Mouse (Mus musculus): ENCODE data around the gene Epn1. TPM values are rescaled to one million over a fixed set of nuclear protein-coding genes. Genes with fewer than 3 reads are reported as not detected.

Epn1 gene
- polyA plus RNA-seq, 1 experiment from 2014 or later: 62.4 TPM

DNA sequence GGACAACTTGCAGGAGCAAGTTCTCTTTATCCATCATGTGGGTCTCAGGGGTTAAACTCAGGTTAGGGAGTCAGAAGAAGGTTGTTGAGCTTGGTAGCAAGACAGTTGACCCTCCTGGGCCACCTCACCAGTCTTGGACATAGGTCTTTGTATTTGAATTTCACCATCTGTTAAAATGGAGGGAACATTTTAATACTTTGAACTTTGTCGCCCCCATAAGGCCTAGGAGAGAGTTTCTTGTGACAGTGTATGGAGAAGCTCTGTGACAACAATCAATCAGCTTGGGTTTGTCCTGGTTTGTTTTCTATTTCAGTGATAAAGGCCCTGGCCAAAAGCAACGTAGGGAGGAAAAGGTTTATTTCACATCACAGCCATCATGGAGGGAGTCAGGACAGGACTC, 32.7 kb upstream of the Epn1 start:
- Histone ChIP-seq H3K27me3 (replicated peaks) (peaks cover 4% of the 10 kb centered on the region; the same call in 1 of the 2 replicates), H3K9ac (no peak overlapping the region), H3K4me3 (replicated peaks) (no peak overlapping the region), H3K36me3 (no peaks in the 10 kb centered on the region), H3K9me3 (no peaks in the 10 kb centered on the region), H3K4me2 (replicated peaks) (no peak overlapping the region), H3K4me1 (replicated peaks) (peaks cover 9% of the 10 kb centered on the region; the same call in 1 of the 2 replicates), H3K27ac (no peak overlapping the region)
- no peak for ATAC-seq
- WGBS: 26% methylated on average over 2 of the region's 2 CpGs

GRCm38 (mm10) chr7:5051193-5052192, 28.5 kb upstream of the Epn1 start, which contains the start of gene Zfp580:
TSS of gene Zfp580 (plus strand) at chr7:5051538.
- Histone ChIP-seq H3K36me3 (no peaks in the 10 kb centered on the region), H3K4me1 (replicated peaks) (peaks cover 34% of the 10 kb centered on the region), H3K27me3 (replicated peaks) (peaks cover 43% of the 10 kb centered on the region), H3K4me3 (replicated peaks) (peak within 1 kb of the TSS; percentile 86), H3K27ac (peak within 1 kb of the TSS; percentile 34), H3K4me2 (replicated peaks) (peak within 1 kb of the TSS; percentile 94), H3K9me3 (no peaks in the 10 kb centered on the region), H3K9ac (peak within 1 kb of the TSS; percentile 82)
- 1% methylated on average over 65 of the region's 65 CpGs for WGBS
- peak; percentile 85 for ATAC-seq

DNA sequence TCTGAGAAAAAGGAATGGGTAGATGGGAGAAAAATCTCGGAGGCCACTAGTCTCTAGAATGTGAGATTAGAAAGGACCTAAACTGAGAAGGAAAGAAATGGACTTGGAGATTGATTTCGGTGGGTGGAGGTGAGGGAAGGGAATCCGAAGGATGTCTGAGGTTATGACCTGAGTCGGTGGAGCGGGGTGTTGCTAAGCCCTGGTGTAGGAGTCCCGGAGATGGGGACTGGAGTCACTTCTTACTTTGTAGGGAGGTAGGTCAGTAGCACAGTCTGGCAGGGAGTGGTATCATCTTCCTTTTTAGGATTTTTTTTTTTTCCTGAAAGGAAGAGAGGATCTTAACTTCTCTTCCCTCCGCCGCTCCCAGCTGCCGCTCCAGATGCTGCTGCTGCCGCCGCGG, 27.6 kb upstream of the Epn1 start:
- Histone ChIP-seq H3K36me3 (no peaks in the 10 kb centered on the region), H3K9me3 (no peaks in the 10 kb centered on the region), H3K27me3 (replicated peaks) (peaks cover 50% of the 10 kb centered on the region), H3K27ac (no peak overlapping the region), H3K9ac (peak overlapping the region; percentile 48), H3K4me1 (replicated peaks) (peaks cover 41% of the 10 kb centered on the region), H3K4me2 (replicated peaks) (peak overlapping the region; percentile 94), H3K4me3 (replicated peaks) (peak overlapping the region; percentile 86)
- WGBS: 2% methylated on average over 12 of the region's 12 CpGs
- ATAC-seq: no peak

DNA sequence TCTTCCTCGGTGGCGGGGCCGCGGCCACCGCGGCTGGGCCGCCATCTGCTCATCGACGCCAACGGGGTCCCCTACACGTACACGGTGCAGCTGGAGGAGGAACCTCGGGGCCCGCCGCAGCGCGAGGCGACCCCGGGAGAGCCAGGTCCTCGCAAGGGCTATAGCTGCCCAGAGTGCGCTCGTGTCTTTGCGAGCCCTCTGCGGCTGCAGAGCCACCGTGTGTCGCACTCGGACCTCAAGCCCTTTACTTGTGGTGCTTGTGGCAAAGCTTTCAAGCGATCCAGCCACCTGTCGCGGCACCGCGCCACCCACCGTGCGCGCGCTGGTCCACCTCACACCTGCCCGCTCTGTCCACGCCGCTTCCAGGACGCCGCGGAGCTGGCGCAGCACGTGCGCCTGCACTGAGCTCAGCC, 27.1 kb upstream of the Epn1 start:
- H3K4me3 ChIP-seq (replicated peaks): peak overlapping the region; percentile 86
- H3K27ac ChIP-seq: no peak overlapping the region
- H3K27me3 ChIP-seq (replicated peaks): peaks cover 54% of the 10 kb centered on the region
- H3K36me3 ChIP-seq: no peaks in the 10 kb centered on the region
- H3K4me1 ChIP-seq (replicated peaks): peaks cover 41% of the 10 kb centered on the region
- H3K9me3 ChIP-seq: no peaks in the 10 kb centered on the region
- H3K4me2 ChIP-seq (replicated peaks): peak overlapping the region; percentile 94
- ATAC-seq: peak; percentile 29; the same call in 1 of the 2 replicates
- peak overlapping the region; percentile 48 for H3K9ac ChIP-seq
- 4% methylated on average over 45 of the region's 45 CpGs for WGBS

GRCm38 (mm10) chr7:5053456-5054179, 26.4 kb upstream of the Epn1 start:
- ATAC-seq: no peak
- WGBS: 15% methylated on average over 32 of the region's 32 CpGs
- no peak overlapping the region for H3K27ac ChIP-seq

GRCm38 (mm10) chr7:5056651-5057263, 23.3 kb upstream of the Epn1 start:
- H3K4me1 ChIP-seq (replicated peaks): peaks cover 42% of the 10 kb centered on the region
- H3K9me3 ChIP-seq: no peaks in the 10 kb centered on the region
- peak overlapping the region; percentile 62 for H3K9ac ChIP-seq
- no peaks in the 10 kb centered on the region for H3K36me3 ChIP-seq
- 2% methylated on average over 55 of the region's 55 CpGs for WGBS
- H3K27me3 ChIP-seq (replicated peaks): peaks cover 55% of the 10 kb centered on the region
- H3K27ac ChIP-seq: no peak overlapping the region
- ATAC-seq: no peak
- H3K4me3 ChIP-seq (replicated peaks): peak overlapping the region; percentile 47
- peak overlapping the region; percentile 72 for H3K4me2 ChIP-seq (replicated peaks)

More at GRCm38 (mm10) chr7:5053456-5054179, 26.4 kb upstream of the Epn1 start:
- peak overlapping the region; percentile 94 for H3K4me2 ChIP-seq (replicated peaks)
- peak overlapping the region; percentile 86 for H3K4me3 ChIP-seq (replicated peaks)
- H3K9ac ChIP-seq: peak overlapping the region; percentile 29
- peaks cover 41% of the 10 kb centered on the region for H3K4me1 ChIP-seq (replicated peaks)
- H3K27me3 ChIP-seq (replicated peaks): peaks cover 57% of the 10 kb centered on the region
- no peaks in the 10 kb centered on the region for H3K36me3 ChIP-seq
- no peaks in the 10 kb centered on the region for H3K9me3 ChIP-seq

GRCm38 (mm10) chr7:5057381-5057780, 22.7 kb upstream of the Epn1 start:
- H3K9ac ChIP-seq: peak overlapping the region; percentile 62; the same call in 1 of the 2 replicates

GRCm38 (mm10) chr7:5057804-5058203, 22.2 kb upstream of the Epn1 start:
- no peak overlapping the region for H3K27ac ChIP-seq
- no peaks in the 10 kb centered on the region for H3K9me3 ChIP-seq
- H3K4me2 ChIP-seq (replicated peaks): peak overlapping the region; percentile 72
- H3K27me3 ChIP-seq (replicated peaks): peaks cover 52% of the 10 kb centered on the region
- no peaks in the 10 kb centered on the region for H3K36me3 ChIP-seq
- no peak overlapping the region for H3K9ac ChIP-seq
- H3K4me1 ChIP-seq (replicated peaks): peaks cover 34% of the 10 kb centered on the region
- 32% methylated on average over 11 of the region's 11 CpGs for WGBS
- H3K4me3 ChIP-seq (replicated peaks): no peak overlapping the region
- no peak for ATAC-seq

More at GRCm38 (mm10) chr7:5057381-5057780, 22.7 kb upstream of the Epn1 start:
- peak overlapping the region; percentile 72 for H3K4me2 ChIP-seq (replicated peaks)
- peaks cover 38% of the 10 kb centered on the region for H3K4me1 ChIP-seq (replicated peaks)
- peaks cover 54% of the 10 kb centered on the region for H3K27me3 ChIP-seq (replicated peaks)
- no peaks in the 10 kb centered on the region for H3K9me3 ChIP-seq
- ATAC-seq: no peak
- peak overlapping the region; percentile 47 for H3K4me3 ChIP-seq (replicated peaks)
- 35% methylated on average over 8 of the region's 8 CpGs for WGBS
- H3K27ac ChIP-seq: no peak overlapping the region
- H3K36me3 ChIP-seq: no peaks in the 10 kb centered on the region

DNA sequence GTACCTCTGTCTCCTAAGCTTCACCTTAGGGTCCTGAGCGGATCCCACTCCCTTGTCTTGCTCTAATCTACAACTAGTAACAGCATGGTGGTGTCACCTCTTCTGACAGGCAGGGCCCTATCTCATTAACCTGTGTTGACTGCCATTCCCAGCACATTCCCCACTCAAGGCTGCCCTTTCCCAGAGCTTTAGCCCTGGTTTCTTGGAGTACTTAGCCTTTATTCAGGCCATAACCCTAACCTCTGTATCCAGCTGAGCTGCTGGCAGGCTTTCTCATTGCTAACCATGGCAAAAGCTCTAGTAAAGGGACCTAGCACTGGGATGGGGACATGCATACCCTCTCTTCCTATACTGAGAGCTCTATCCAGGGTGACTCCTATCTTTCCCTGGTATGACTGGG, 21.4 kb upstream of the Epn1 start:
- Histone ChIP-seq H3K4me2 (replicated peaks) (no peak overlapping the region), H3K9ac (no peak overlapping the region), H3K36me3 (no peaks in the 10 kb centered on the region), H3K27me3 (replicated peaks) (peaks cover 43% of the 10 kb centered on the region), H3K4me1 (replicated peaks) (peaks cover 26% of the 10 kb centered on the region), H3K4me3 (replicated peaks) (no peak overlapping the region), H3K27ac (no peak overlapping the region), H3K9me3 (no peaks in the 10 kb centered on the region)
- no peak for ATAC-seq
- WGBS: 89% methylated on average over 1 of the region's 1 CpGs

DNA sequence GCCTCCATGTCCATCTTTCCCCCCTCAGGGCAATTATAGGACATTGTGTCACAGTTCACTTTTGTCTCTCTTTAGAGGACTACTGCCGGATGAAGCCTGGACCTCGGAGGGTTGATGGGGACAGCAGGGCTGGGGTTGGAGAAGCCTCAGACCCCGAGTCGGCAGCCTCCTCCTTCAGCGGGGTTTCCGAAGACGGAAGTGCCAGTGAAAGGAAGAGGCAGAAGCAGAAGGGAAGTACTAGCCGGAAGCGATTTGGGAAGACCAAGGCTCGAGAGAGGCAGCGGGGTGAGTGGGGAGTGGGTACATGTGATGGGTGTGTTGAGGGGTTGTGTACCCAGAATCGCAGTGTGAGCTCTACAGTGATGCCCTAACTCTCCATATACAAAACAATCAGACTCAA, 20.6 kb upstream of the Epn1 start:
- Histone ChIP-seq H3K9ac (no peak overlapping the region), H3K27ac (no peak overlapping the region), H3K4me1 (replicated peaks) (peaks cover 24% of the 10 kb centered on the region), H3K27me3 (replicated peaks) (peaks cover 35% of the 10 kb centered on the region), H3K9me3 (no peaks in the 10 kb centered on the region), H3K4me2 (replicated peaks) (no peak overlapping the region), H3K4me3 (replicated peaks) (no peak overlapping the region), H3K36me3 (no peaks in the 10 kb centered on the region)
- ATAC-seq: no peak
- WGBS: 91% methylated on average over 12 of the region's 12 CpGs

- Histone ChIP-seq H3K36me3 (no peaks in the 10 kb centered on the region), H3K4me2 (replicated peaks) (peak overlapping the region; percentile 90), H3K27me3 (replicated peaks) (peaks cover 27% of the 10 kb centered on the region), H3K4me3 (replicated peaks) (peak overlapping the region; percentile 62), H3K4me1 (replicated peaks) (peaks cover 24% of the 10 kb centered on the region), H3K27ac (peak overlapping the region; percentile 99), H3K9ac (peak overlapping the region; percentile 72), H3K9me3 (no peaks in the 10 kb centered on the region)
- WGBS: 2% methylated on average over 27 of the region's 27 CpGs
- peak; percentile 13 for ATAC-seq
Measured at GRCm38 (mm10) chr7:5060239-5060731, 19.8 kb upstream of the Epn1 start.
